Mouse (Mus musculus) cerebellum, postnatal 25 days (tissue): Measurements from ENCODE around the gene Hist1h2aa.

Experiments used
- DNase-seq, 2 experiments: peaks; one replicate each; pipeline ENCODE4 v3.0.0; 2021; ENCODE audit warnings: mixed read lengths in 2 of 2

The Hist1h2aa gene

GRCm38 (mm10) chr13:23946254-23946653 is 12.0 kb downstream of the Hist1h2aa start:
- DNase-seq: no peak

GRCm38 (mm10) chr13:23949484-23950246 is 15.4 kb downstream of the Hist1h2aa start:
- DNase-seq: no peak

DNA sequence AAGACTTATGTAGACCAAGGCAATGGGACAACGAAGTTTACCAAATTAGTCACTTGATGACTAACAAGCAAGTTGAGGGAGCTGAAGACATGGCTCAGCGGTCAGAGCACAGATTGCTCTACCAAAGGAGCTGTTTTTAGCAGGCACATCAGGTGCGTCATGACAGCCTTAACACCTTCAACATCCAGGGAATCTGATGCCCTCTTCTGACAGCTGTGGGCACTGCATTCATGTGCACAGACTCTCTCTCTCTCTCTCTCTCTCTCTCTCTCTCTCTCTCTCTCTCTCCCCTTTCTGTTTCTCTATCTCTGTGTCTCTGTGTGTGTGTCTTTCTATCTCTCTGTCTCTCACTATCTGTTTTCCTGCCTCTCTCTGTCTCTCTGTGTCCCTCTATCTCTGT is 16.7 kb downstream of the Hist1h2aa start:
- no peak for DNase-seq

DNA sequence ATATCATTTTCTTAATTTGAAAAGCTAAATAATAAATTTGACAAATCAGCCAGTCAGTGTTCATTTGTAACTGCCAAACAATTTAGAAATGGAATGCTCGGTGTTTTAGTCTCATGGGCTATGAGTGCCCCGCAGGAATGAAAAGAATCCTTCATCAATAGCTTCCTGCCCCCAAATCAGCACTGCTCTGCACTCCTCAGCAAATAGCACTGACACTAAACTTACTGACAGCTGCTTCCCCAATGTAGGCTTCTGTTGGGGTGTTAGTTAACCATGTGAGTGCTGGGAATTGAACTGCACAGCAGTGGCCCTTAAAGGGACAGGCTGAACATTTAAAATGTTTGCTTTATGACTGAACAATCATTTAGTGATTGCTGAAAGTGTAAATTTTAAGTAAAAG is 25.5 kb downstream of the Hist1h2aa start:
- DNase-seq: no peak

GRCm38 (mm10) chr13:23964909-23965308 is 30.6 kb downstream of the Hist1h2aa start:
- no peak for DNase-seq

DNA sequence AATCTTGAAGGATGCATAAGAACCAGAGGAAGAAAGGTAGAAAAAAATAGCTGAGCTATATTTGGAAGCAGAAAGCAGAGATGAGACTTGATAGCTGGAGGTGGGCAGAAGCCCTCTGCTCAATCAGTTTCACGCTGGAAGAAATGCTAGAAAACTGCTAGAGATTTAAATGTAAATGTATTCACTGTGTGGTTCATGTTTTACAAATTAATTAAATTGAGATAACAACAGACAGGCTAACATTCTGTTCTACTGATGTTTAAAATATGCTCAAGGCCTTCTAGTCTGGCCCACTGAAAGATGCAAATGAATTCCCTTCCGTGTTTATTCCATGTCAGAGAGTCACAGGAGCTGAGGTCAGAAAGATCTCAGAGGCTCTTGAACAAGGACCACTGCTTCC is 37.6 kb downstream of the Hist1h2aa start:
- DNase-seq: no peak

- DNase-seq: no peak
These were observed 38.0 kb downstream of the Hist1h2aa start for GRCm38 (mm10) chr13:23972271-23972670.
